Mouse (Mus musculus) brain, embryonic 14.5 days (tissue): ENCODE results near the gene P2ry10b.

ENCODE experiments used
- CTCF ChIP-seq: fragments of 200-500 bp; IDR thresholded peaks from 2 replicates; pipeline ENCODE4 v1.5.1; 2012; ENCODE audit warnings: inconsistent platforms, mild to moderate bottlenecking, moderate library complexity, borderline replicate concordance; ENCODE audit not compliant: insufficient read depth, insufficient read length; ENCODE audit errors: extremely low read depth
- POLR2A ChIP-seq: fragments of 200-500 bp; IDR thresholded peaks from 2 replicates; pipeline ENCODE4 v1.6.1; 2012; ENCODE audit warnings: mild to moderate bottlenecking, inconsistent platforms, borderline replicate concordance; ENCODE audit not compliant: poor library complexity, insufficient read depth, insufficient read length, severe bottlenecking; ENCODE audit errors: extremely low read depth

DNA sequence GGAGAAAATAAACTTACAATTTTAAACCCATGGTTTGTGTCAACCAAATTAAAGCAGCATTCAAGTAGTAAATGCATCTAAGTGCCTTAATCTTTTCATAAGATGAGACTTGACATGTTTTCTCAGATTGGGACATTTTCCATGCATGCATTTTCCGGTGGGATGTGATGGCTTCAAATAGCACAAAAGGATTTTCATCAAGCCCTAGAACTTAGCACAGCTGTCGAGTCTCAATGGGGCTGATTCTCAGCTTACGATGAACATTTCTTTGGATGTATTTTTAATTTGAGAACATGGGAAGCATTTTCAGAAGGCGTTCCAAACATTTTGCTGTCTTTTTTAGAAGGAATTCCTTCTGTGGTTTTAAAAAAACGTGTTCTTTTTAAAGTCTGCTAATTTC lies 1.3 kb downstream of the P2ry10b start:
- no peak for TF ChIP-seq POLR2A
- TF ChIP-seq CTCF: no peak
